ENCODE assay signal across 12 mouse cellular contexts in genomic region chr17:83353460-83353859, GRCm38 (mm10). TPM values are rescaled to one million over a fixed set of nuclear protein-coding genes. Genes with fewer than 3 reads are reported as not detected.
DNase-seq lines count a peak whose midpoint lies in the region; ATAC-seq lines count a peak whose summit lies in the region.
"Had no signal": no experiment of that assay in that cellular context is flagged by ENCODE, and none has a peak within 500 bp of the region (broad histone marks: within the 10 kb centered on the region; RNA-seq: fewer than 3 reads in every experiment).

No protein-coding gene starts in this region.

- no peaks in the 10 kb centered on the region for H3K9me3 ChIP-seq in hindbrain, embryonic 14.5 days (ENCODE audit: control insufficient read depth, low read length)
- H3K9me3 ChIP-seq in hindbrain, embryonic 16.5 days (ENCODE audit: control insufficient read depth, low read length) = no peaks in the 10 kb centered on the region
- no peaks in the 10 kb centered on the region for H3K9me3 ChIP-seq in midbrain, embryonic 10.5 days (replicated peaks)
- no peaks in the 10 kb centered on the region for H3K9me3 ChIP-seq in midbrain, embryonic 11.5 days (ENCODE audit: control insufficient read depth, low read length)
- H3K9me3 ChIP-seq in embryonic facial prominence, embryonic 13.5 days = no peaks in the 10 kb centered on the region

- no peaks in the 10 kb centered on the region for H3K27me3 ChIP-seq in hindbrain, embryonic 14.5 days (ENCODE audit: control insufficient read depth, insufficient read depth, low read length)
- no peaks in the 10 kb centered on the region for H3K27me3 ChIP-seq in hindbrain, embryonic 16.5 days (replicated peaks; ENCODE audit: control insufficient read depth, insufficient read depth, low read length)
- no peaks in the 10 kb centered on the region for H3K27me3 ChIP-seq in midbrain, embryonic 10.5 days (ENCODE audit: low read depth, poor library complexity, severe bottlenecking)
- H3K27me3 ChIP-seq in midbrain, embryonic 11.5 days (ENCODE audit: control insufficient read depth, insufficient read depth, low read length) = no peaks in the 10 kb centered on the region
- H3K27me3 ChIP-seq in embryonic facial prominence, embryonic 13.5 days = no peaks in the 10 kb centered on the region

- no peak overlapping the region for H3K4me3 ChIP-seq in hindbrain, embryonic 14.5 days (replicated peaks; ENCODE audit: low read length)
- H3K4me3 ChIP-seq in hindbrain, embryonic 16.5 days (ENCODE audit: low read length) = no peak overlapping the region
- H3K4me3 ChIP-seq in midbrain, embryonic 10.5 days = peak overlapping the region; percentile 91
- H3K4me3 ChIP-seq in midbrain, embryonic 11.5 days (ENCODE audit: low read depth, low read length) = no peak overlapping the region
- peak overlapping the region; percentile 83 for H3K4me3 ChIP-seq in embryonic facial prominence, embryonic 13.5 days

- ATAC-seq in hindbrain, embryonic 14.5 days (ENCODE audit: low FRiP score) = no peak
- no peak for ATAC-seq in hindbrain, embryonic 16.5 days
- no peak for ATAC-seq in midbrain, embryonic 11.5 days (ENCODE audit: low FRiP score)
- ATAC-seq in embryonic facial prominence, embryonic 13.5 days (ENCODE audit: insufficient number of reproducible peaks, insufficient read depth, low FRiP score, low TSS enrichment, low read depth) = no peak

- peak overlapping the region; percentile 70; the same call in 1 of the 2 replicates for H3K4me2 ChIP-seq in hindbrain, embryonic 14.5 days (replicated peaks)
- H3K4me2 ChIP-seq in hindbrain, embryonic 16.5 days (ENCODE audit: low read length) = no peak overlapping the region; the same call in 1 of the 2 replicates
- no peak overlapping the region for H3K4me2 ChIP-seq in midbrain, embryonic 11.5 days
- H3K4me2 ChIP-seq in embryonic facial prominence, embryonic 13.5 days = peak overlapping the region; percentile 67

- H3K36me3 ChIP-seq in hindbrain, embryonic 14.5 days (replicated peaks; ENCODE audit: control insufficient read depth, insufficient read depth) = no peaks in the 10 kb centered on the region
- H3K36me3 ChIP-seq in hindbrain, embryonic 16.5 days (ENCODE audit: control insufficient read depth, insufficient read depth, low read length) = no peaks in the 10 kb centered on the region
- H3K36me3 ChIP-seq in midbrain, embryonic 10.5 days = no peaks in the 10 kb centered on the region
- H3K36me3 ChIP-seq in midbrain, embryonic 11.5 days (ENCODE audit: control insufficient read depth, insufficient read depth, low read length) = no peaks in the 10 kb centered on the region
- no peaks in the 10 kb centered on the region for H3K36me3 ChIP-seq in embryonic facial prominence, embryonic 13.5 days

- peaks cover 23% of the 10 kb centered on the region for H3K4me1 ChIP-seq in hindbrain, embryonic 14.5 days (replicated peaks; ENCODE audit: control insufficient read depth, insufficient read depth, low read length)
- H3K4me1 ChIP-seq in hindbrain, embryonic 16.5 days (ENCODE audit: control insufficient read depth, insufficient read depth, low read depth, low read length) = peaks cover 20% of the 10 kb centered on the region
- peaks cover 32% of the 10 kb centered on the region for H3K4me1 ChIP-seq in midbrain, embryonic 10.5 days
- H3K4me1 ChIP-seq in midbrain, embryonic 11.5 days (ENCODE audit: control insufficient read depth, insufficient read depth, low read length) = peaks cover 14% of the 10 kb centered on the region
- H3K4me1 ChIP-seq in embryonic facial prominence, embryonic 13.5 days = peaks cover 31% of the 10 kb centered on the region

- H3K9ac ChIP-seq in hindbrain, embryonic 14.5 days = no peak overlapping the region
- H3K9ac ChIP-seq in hindbrain, embryonic 16.5 days (ENCODE audit: low read depth, low read length) = no peak overlapping the region
- H3K9ac ChIP-seq in midbrain, embryonic 11.5 days (ENCODE audit: low read length) = no peak overlapping the region
- no peak overlapping the region for H3K9ac ChIP-seq in embryonic facial prominence, embryonic 13.5 days

- WGBS in hindbrain, embryonic 14.5 days = 58% methylated on average over 4 of the region's 4 CpGs
- 67% methylated on average over 4 of the region's 4 CpGs for WGBS in hindbrain, embryonic 16.5 days
- WGBS in midbrain, embryonic 10.5 days = 65% methylated on average over 4 of the region's 4 CpGs
- WGBS in midbrain, embryonic 11.5 days = 58% methylated on average over 4 of the region's 4 CpGs
- 10% methylated on average over 4 of the region's 4 CpGs for WGBS in embryonic facial prominence, embryonic 13.5 days

- no peak for DNase-seq in hindbrain, embryonic 14.5 days (ENCODE audit: low spot score)
- DNase-seq in midbrain, embryonic 10.5 days (ENCODE audit: low spot score) = no peak
- no peak for DNase-seq in midbrain, embryonic 11.5 days (ENCODE audit: low spot score, missing footprints)
- peak; percentile 31 for DNase-seq in naive thymus-derived CD4-positive, alpha-beta T cell, adult 2 months (ENCODE audit: low read depth)
- no peak for DNase-seq in adrenal gland, adult 18-20 months (ENCODE audit: low spot score in 2 of 2)
- DNase-seq in thymus, postnatal 4 days = no peak
- DNase-seq: adrenal gland, adult 2 months; cerebellum, adult 11 months; layer of hippocampus, adult 9-11 months; lung, adult 2 months had no signal

- no peak overlapping the region for H3K27ac ChIP-seq in hindbrain, embryonic 14.5 days
- H3K27ac ChIP-seq in hindbrain, embryonic 16.5 days (ENCODE audit: low read depth, low read length) = no peak overlapping the region
- no peak overlapping the region for H3K27ac ChIP-seq in midbrain, embryonic 10.5 days (replicated peaks)
- no peak overlapping the region for H3K27ac ChIP-seq in midbrain, embryonic 11.5 days (ENCODE audit: low read depth, low read length)
- H3K27ac ChIP-seq in embryonic facial prominence, embryonic 13.5 days = no peak overlapping the region

RNA-seq across cellular contexts. Expression of gene Eml4, which starts 2.7 kb away (rescaled TPM):
- 37.2 and 41.0 TPM in 2 replicates for polyA plus RNA-seq in hindbrain, embryonic 14.5 days (2014; fragmentation: Nextera tagmentation; extraction: Ambion mirVana)
- 22.7 and 28.0 TPM in 2 replicates for polyA plus RNA-seq in hindbrain, embryonic 16.5 days (2015; fragmentation: Nextera tagmentation; extraction: Ambion mirVana)
- polyA plus RNA-seq in midbrain, embryonic 10.5 days (2016; fragmentation: Nextera tagmentation; extraction: Ambion mirVana) = 34.2 and 34.7 TPM in 2 replicates
- polyA plus RNA-seq in midbrain, embryonic 11.5 days (2014; fragmentation: Nextera tagmentation; extraction: Ambion mirVana) = 40.5 and 41.2 TPM in 2 replicates
- polyA plus RNA-seq in embryonic facial prominence, embryonic 13.5 days (2015; fragmentation: Nextera tagmentation; extraction: Ambion mirVana) = 41.6 and 43.7 TPM in 2 replicates
- 10 to 100 TPM; 11.7 to 18.7 TPM for total RNA-seq in adrenal gland, adult 18-20 months (2021)

Comparison
In these comparisons a context has a peak if more than half of its experiments do, and no peak if none do; other contexts are left out.
1. H3K4me2 ChIP-seq: peak in hindbrain, embryonic 14.5 days (single experiment) and embryonic facial prominence, embryonic 13.5 days (single experiment); none in hindbrain, embryonic 16.5 days (single experiment) and midbrain, embryonic 11.5 days (single experiment).
2. H3K4me3 ChIP-seq: peak in midbrain, embryonic 10.5 days (single experiment) and embryonic facial prominence, embryonic 13.5 days (single experiment); none in hindbrain, embryonic 14.5 days (single experiment), hindbrain, embryonic 16.5 days (single experiment) and midbrain, embryonic 11.5 days (single experiment).